Mouse (Mus musculus) midbrain, embryonic 12.5 days (tissue): ENCODE results near the gene Meis3. TPM values are rescaled to one million over a fixed set of nuclear protein-coding genes. Genes with fewer than 3 reads are reported as not detected.

Source experiments
- ATAC-seq: fragments of 200-750 bp; cut with Nextera tagmentation; 2 replicates; pipeline ENCODE4 v1.8.0; 2017; ENCODE audit warnings: low read depth, moderate TSS enrichment, moderate library complexity; ENCODE audit not compliant: low FRiP score
- H3K27ac ChIP-seq: fragments of 300-500 bp; sonication (generic); replicated peaks from 2 replicates; pipeline ENCODE4 v1.5.1; 2016; ENCODE audit warnings: mild to moderate bottlenecking
- H3K27me3 ChIP-seq: fragments of 300-500 bp; sonication (generic); 2 replicates; pipeline ENCODE4 v1.6.1; 2016; ENCODE audit warnings: mild to moderate bottlenecking
- H3K36me3 ChIP-seq: fragments of 300-500 bp; sonication (generic); 2 replicates; pipeline ENCODE4 v1.6.1; 2016
- H3K4me1 ChIP-seq: fragments of 300-500 bp; sonication (generic); 2 replicates; pipeline ENCODE4 v1.6.1; 2016
- H3K4me2 ChIP-seq: fragments of 300-500 bp; sonication (generic); replicated peaks from 2 replicates; pipeline ENCODE4 v1.6.1; 2016; ENCODE audit warnings: mild to moderate bottlenecking, moderate library complexity
- H3K4me3 ChIP-seq: fragments of 300-500 bp; sonication (generic); 2 replicates; pipeline ENCODE4 v1.5.1; 2016; ENCODE audit warnings: mild to moderate bottlenecking
- H3K9ac ChIP-seq: fragments of 300-500 bp; sonication (generic); replicated peaks from 2 replicates; pipeline ENCODE4 v1.6.1; 2016; ENCODE audit warnings: mild to moderate bottlenecking, moderate library complexity
- H3K9me3 ChIP-seq: fragments of 300-500 bp; sonication (generic); 2 replicates; pipeline ENCODE4 v1.6.1; 2016; ENCODE audit warnings: mild to moderate bottlenecking
- WGBS: fragments of 180-500 bp; shearing (Covaris S2); methylation state at CpG from one replicate; pipeline ENCODE4 v1.1.7; 2016; 5-methylcytosine and 5-hydroxymethylcytosine counted together
- polyA plus RNA-seq: library from polyadenylated mRNA; unstranded; fragments of >200 nt; fragmentation: Nextera tagmentation; extraction: Ambion mirVana; gene quantifications from 2 replicates; pipeline ENCODE4 v1.2.1, GENCODE M21; 2016

The Meis3 gene
- polyA plus RNA-seq, 1 experiment from 2014 or later, result 128 TPM

GRCm38 (mm10) chr7:16146489-16147410, 28.1 kb upstream of the Meis3 start:
- 35% methylated on average over 25 of the region's 27 CpGs for WGBS
- H3K4me3 ChIP-seq, result no peak overlapping the region
- 0 out of 2 replicates have a peak, but pooled peaks cover 3% of the 10 kb centered on the region for H3K27me3 ChIP-seq
- H3K27ac ChIP-seq, result no peak overlapping the region
- H3K36me3 ChIP-seq, result peaks cover 11% of the 10 kb centered on the region
- no peak overlapping the region for H3K9ac ChIP-seq
- ATAC-seq, result peak; percentile 35
- peaks cover 11% of the 10 kb centered on the region; the same call in 1 of the 2 replicates for H3K4me1 ChIP-seq
- H3K4me2 ChIP-seq, result no peak overlapping the region
- no peaks in the 10 kb centered on the region for H3K9me3 ChIP-seq

- no peak for ATAC-seq
- Histone ChIP-seq H3K27me3 (0 out of 2 replicates have a peak, but pooled peaks cover 3% of the 10 kb centered on the region), H3K9ac (no peak overlapping the region), H3K9me3 (no peaks in the 10 kb centered on the region), H3K4me2 (no peak overlapping the region), H3K27ac (no peak overlapping the region; the same call in 1 of the 2 replicates), H3K4me1 (peaks cover 11% of the 10 kb centered on the region; the same call in 1 of the 2 replicates), H3K4me3 (no peak overlapping the region), H3K36me3 (peaks cover 14% of the 10 kb centered on the region)
- WGBS, result 19% methylated on average over 15 of the region's 15 CpGs
Measured at GRCm38 (mm10) chr7:16147643-16148042, 27.2 kb upstream of the Meis3 start.

GRCm38 (mm10) chr7:16149241-16149640, 25.6 kb upstream of the Meis3 start:
- Histone ChIP-seq H3K27me3 (0 out of 2 replicates have a peak, but pooled peaks cover 3% of the 10 kb centered on the region), H3K9me3 (no peaks in the 10 kb centered on the region), H3K27ac (no peak overlapping the region), H3K4me1 (peaks cover 16% of the 10 kb centered on the region; the same call in 1 of the 2 replicates), H3K9ac (no peak overlapping the region), H3K4me2 (no peak overlapping the region), H3K4me3 (no peak overlapping the region), H3K36me3 (peaks cover 12% of the 10 kb centered on the region)
- WGBS, result 66% methylated on average over 5 of the region's 5 CpGs
- no peak for ATAC-seq

- no peak overlapping the region for H3K4me3 ChIP-seq
- WGBS, result 73% methylated on average over 9 of the region's 9 CpGs
- H3K27ac ChIP-seq, result no peak overlapping the region
- no peaks in the 10 kb centered on the region for H3K9me3 ChIP-seq
- no peak overlapping the region for H3K4me2 ChIP-seq
- H3K4me1 ChIP-seq, result peaks cover 16% of the 10 kb centered on the region; the same call in 1 of the 2 replicates
- H3K27me3 ChIP-seq, result 0 out of 2 replicates have a peak, but pooled peaks cover 3% of the 10 kb centered on the region
- no peak overlapping the region for H3K9ac ChIP-seq
- ATAC-seq, result no peak
- H3K36me3 ChIP-seq, result 0 out of 2 replicates have a peak, but pooled peaks cover 4% of the 10 kb centered on the region
Measured at GRCm38 (mm10) chr7:16150191-16151145, 24.4 kb upstream of the Meis3 start.

- H3K9ac ChIP-seq, result no peak overlapping the region
- 0 out of 2 replicates have a peak, but pooled peaks cover 3% of the 10 kb centered on the region for H3K36me3 ChIP-seq
- no peaks in the 10 kb centered on the region for H3K9me3 ChIP-seq
- H3K4me3 ChIP-seq, result no peak overlapping the region
- 0 out of 2 replicates have a peak overlapping the region, but pooled peaks have one; percentile 10 for H3K27ac ChIP-seq
- 0 out of 2 replicates have a peak, but pooled peaks cover 7% of the 10 kb centered on the region for H3K4me1 ChIP-seq
- ATAC-seq, result peak; percentile 90
- 20% methylated on average over 10 of the region's 10 CpGs for WGBS
- H3K27me3 ChIP-seq, result peaks cover 16% of the 10 kb centered on the region
- no peak overlapping the region for H3K4me2 ChIP-seq
Measured at GRCm38 (mm10) chr7:16153522-16153921, 21.4 kb upstream of the Meis3 start.

- Histone ChIP-seq H3K9ac (0 out of 2 replicates have a peak overlapping the region, but pooled peaks have one; percentile 7), H3K27me3 (peaks cover 34% of the 10 kb centered on the region), H3K4me3 (no peak overlapping the region), H3K27ac (no peak overlapping the region), H3K4me1 (0 out of 2 replicates have a peak, but pooled peaks cover 10% of the 10 kb centered on the region), H3K9me3 (no peaks in the 10 kb centered on the region), H3K4me2 (no peak overlapping the region), H3K36me3 (0 out of 2 replicates have a peak, but pooled peaks cover 3% of the 10 kb centered on the region)
- WGBS, result 78% methylated on average over 9 of the region's 9 CpGs
- no peak for ATAC-seq
Measured at GRCm38 (mm10) chr7:16155132-16155872, 19.6 kb upstream of the Meis3 start.

GRCm38 (mm10) chr7:16156105-16156714, 18.7 kb upstream of the Meis3 start:
- H3K27ac ChIP-seq, result no peak overlapping the region
- H3K4me2 ChIP-seq, result no peak overlapping the region
- no peaks in the 10 kb centered on the region for H3K9me3 ChIP-seq
- H3K36me3 ChIP-seq, result 0 out of 2 replicates have a peak, but pooled peaks cover 3% of the 10 kb centered on the region
- no peak overlapping the region for H3K9ac ChIP-seq
- peaks cover 39% of the 10 kb centered on the region for H3K27me3 ChIP-seq
- ATAC-seq, result no peak
- 82% methylated on average over 8 of the region's 8 CpGs for WGBS
- H3K4me1 ChIP-seq, result 0 out of 2 replicates have a peak, but pooled peaks cover 10% of the 10 kb centered on the region
- no peak overlapping the region for H3K4me3 ChIP-seq

- 0 out of 2 replicates have a peak, but pooled peaks cover 6% of the 10 kb centered on the region for H3K4me1 ChIP-seq
- peak overlapping the region; percentile 21 for H3K4me3 ChIP-seq
- peak overlapping the region; percentile 36 for H3K4me2 ChIP-seq
- no peaks in the 10 kb centered on the region for H3K36me3 ChIP-seq
- ATAC-seq, result 0 out of 2 replicates have a peak, but pooled peaks have one; percentile 38
- H3K9me3 ChIP-seq, result no peaks in the 10 kb centered on the region
- H3K9ac ChIP-seq, result no peak overlapping the region
- WGBS, result 11% methylated on average over 39 of the region's 39 CpGs
- H3K27me3 ChIP-seq, result peaks cover 45% of the 10 kb centered on the region
- H3K27ac ChIP-seq, result no peak overlapping the region
Measured at GRCm38 (mm10) chr7:16158735-16159134, 16.2 kb upstream of the Meis3 start.

- Histone ChIP-seq H3K4me2 (no peak overlapping the region), H3K4me1 (0 out of 2 replicates have a peak, but pooled peaks cover 6% of the 10 kb centered on the region), H3K4me3 (no peak overlapping the region), H3K9me3 (no peaks in the 10 kb centered on the region), H3K36me3 (no peaks in the 10 kb centered on the region), H3K9ac (no peak overlapping the region), H3K27me3 (peaks cover 48% of the 10 kb centered on the region), H3K27ac (no peak overlapping the region)
- ATAC-seq, result no peak
- 68% methylated on average over 3 of the region's 3 CpGs for WGBS
Measured at GRCm38 (mm10) chr7:16160702-16161101, 14.2 kb upstream of the Meis3 start.

- 90% methylated on average over 9 of the region's 9 CpGs for WGBS
- ATAC-seq, result no peak
Measured at GRCm38 (mm10) chr7:16161302-16161701, 13.6 kb upstream of the Meis3 start.

More at GRCm38 (mm10) chr7:16161302-16161701, 13.6 kb upstream of the Meis3 start:
- Histone ChIP-seq H3K4me1 (0 out of 2 replicates have a peak, but pooled peaks cover 6% of the 10 kb centered on the region), H3K4me3 (no peak overlapping the region), H3K4me2 (no peak overlapping the region), H3K9me3 (no peaks in the 10 kb centered on the region), H3K36me3 (no peaks in the 10 kb centered on the region), H3K9ac (no peak overlapping the region), H3K27me3 (peaks cover 48% of the 10 kb centered on the region), H3K27ac (no peak overlapping the region)
